Comparison of ENCODE assay signal across 21 mouse cellular contexts in the genomic region with DNA sequence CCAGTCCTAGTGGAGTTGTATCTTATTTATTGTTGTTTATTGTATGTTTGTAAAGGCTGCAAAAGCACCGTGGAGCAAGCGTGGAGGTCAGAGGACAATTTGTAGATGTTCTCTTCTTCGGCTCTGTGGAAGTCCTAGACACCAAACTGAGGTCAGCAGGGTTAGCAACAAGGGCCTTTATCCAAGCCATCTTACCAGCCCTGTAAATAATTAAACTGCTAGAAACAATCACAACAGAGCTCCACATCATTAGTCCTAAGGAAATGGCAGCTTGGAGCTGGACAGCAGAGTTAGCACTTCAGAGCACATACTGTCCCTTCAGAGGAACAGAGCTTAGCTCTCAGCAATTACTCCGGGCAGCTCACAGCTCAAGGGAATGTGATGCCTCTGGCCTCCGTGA. TPM values are rescaled to one million over a fixed set of nuclear protein-coding genes. Genes with fewer than 3 reads are reported as not detected.
DNase-seq lines count a peak whose midpoint lies in the region; ATAC-seq and TF ChIP-seq lines count a peak whose summit lies in the region.
"Had no signal": no experiment of that assay in that cellular context is flagged by ENCODE, and none has a peak within 500 bp of the region (broad histone marks: within the 10 kb centered on the region; RNA-seq: fewer than 3 reads in every experiment).

No protein-coding gene starts in this region.

- intact Hi-C loops in heart, postnatal 25 days (cut with DNase I): no loop called here

- DNase-seq in kidney, adult 11 months: peak; percentile 31
- no peak for DNase-seq in kidney, postnatal 10 days
- peak; percentile 69 for DNase-seq in kidney, adult 2 months
- DNase-seq in kidney, postnatal 36 days: peak; percentile 33 to 62
- no peak for DNase-seq in testis, postnatal 14 days (ENCODE audit: low spot score)
- DNase-seq in left cerebral cortex, adult 8-10 months (ENCODE audit: low spot score in 2 of 2): no peak
- DNase-seq in heart, postnatal 25 days (ENCODE audit: low spot score): no peak
- DNase-seq: adrenal gland, postnatal 14 days; cerebellum, adult 11-12 months; cerebellum, adult 9-10 months; cerebellum, postnatal 25 days; gastrocnemius, postnatal 14 days; heart, adult 2 months; heart, postnatal 4 days had no signal

- no peak for ATAC-seq in kidney, embryonic 16.5 days (ENCODE audit: low FRiP score, low TSS enrichment)
- ATAC-seq: activated CD4-positive, CD25-positive, alpha-beta regulatory T cell, adult 4 months; forebrain, embryonic 16.5 days had no signal

- no peak for TF ChIP-seq CTCF in kidney, adult 2 months (conservative IDR thresholded peaks at IDR 0.05; ENCODE audit: insufficient read depth, insufficient read length, low read depth, low read length)

- 33% methylated on average over 5 of the region's 5 CpGs for WGBS in kidney, adult 2 months
- WGBS in kidney, embryonic 16.5 days: 65% methylated on average over 5 of the region's 5 CpGs

- H3K27me3 ChIP-seq in kidney, adult 2 months (replicated peaks; ENCODE audit: control insufficient read depth, insufficient read depth, low read length): no peaks in the 10 kb centered on the region
- no peaks in the 10 kb centered on the region for H3K27me3 ChIP-seq in kidney, embryonic 16.5 days (ENCODE audit: insufficient read depth, low read length)
- H3K27me3 ChIP-seq: embryonic facial prominence, embryonic 12.5 days; forebrain, embryonic 12.5 days; heart, embryonic 12.5 days; hindbrain, embryonic 12.5 days had no signal

- H3K4me1 ChIP-seq in kidney, adult 2 months (ENCODE audit: control insufficient read depth, insufficient read depth, low read length): peaks cover 13% of the 10 kb centered on the region
- H3K4me1 ChIP-seq in kidney, embryonic 16.5 days (ENCODE audit: insufficient read depth, low read length): peaks cover 15% of the 10 kb centered on the region

- peak overlapping the region; percentile 4; the same call in 1 of the 2 replicates for H3K27ac ChIP-seq in kidney, adult 2 months (ENCODE audit: insufficient read depth, low read depth, low read length)
- peak overlapping the region; percentile 4; the same call in 1 of the 2 replicates for H3K27ac ChIP-seq in kidney, embryonic 16.5 days (ENCODE audit: low read length)
- H3K27ac ChIP-seq: embryonic facial prominence, embryonic 12.5 days; forebrain, embryonic 12.5 days; heart, adult 2 months; hindbrain, embryonic 12.5 days had no signal

- no peak for TF ChIP-seq POLR2A in kidney, adult 2 months (IDR thresholded peaks at IDR 0.05; ENCODE audit: low read depth, low read length)

- no peaks in the 10 kb centered on the region for H3K9me3 ChIP-seq in kidney, embryonic 16.5 days (ENCODE audit: low read length)
- H3K9me3 ChIP-seq: embryonic facial prominence, embryonic 12.5 days; forebrain, embryonic 12.5 days; heart, embryonic 12.5 days; hindbrain, embryonic 12.5 days had no signal

- H3K4me2 ChIP-seq in kidney, embryonic 16.5 days (replicated peaks; ENCODE audit: low read depth, low read length): no peak overlapping the region
- H3K4me2 ChIP-seq: embryonic facial prominence, embryonic 12.5 days; forebrain, embryonic 12.5 days; heart, embryonic 12.5 days; hindbrain, embryonic 12.5 days had no signal

- H3K36me3 ChIP-seq in kidney, adult 2 months (ENCODE audit: control insufficient read depth, insufficient read depth, low read length): no peaks in the 10 kb centered on the region
- peaks cover 4% of the 10 kb centered on the region; the same call in 1 of the 2 replicates for H3K36me3 ChIP-seq in kidney, embryonic 16.5 days (ENCODE audit: insufficient read depth, low read length)
- H3K36me3 ChIP-seq: embryonic facial prominence, embryonic 12.5 days; hindbrain, embryonic 12.5 days had no signal

- H3K9ac ChIP-seq in kidney, embryonic 16.5 days (replicated peaks; ENCODE audit: low read length): no peak overlapping the region
- H3K9ac ChIP-seq: embryonic facial prominence, embryonic 12.5 days; forebrain, embryonic 12.5 days; heart, embryonic 12.5 days; hindbrain, embryonic 12.5 days had no signal

- no peak overlapping the region for H3K4me3 ChIP-seq in kidney, adult 2 months (ENCODE audit: insufficient read depth, low read depth, low read length)
- no peak overlapping the region for H3K4me3 ChIP-seq in kidney, embryonic 16.5 days (ENCODE audit: low read length)
- H3K4me3 ChIP-seq: embryonic facial prominence, embryonic 12.5 days; forebrain, embryonic 12.5 days; heart, adult 2 months; heart, embryonic 12.5 days; hindbrain, embryonic 12.5 days had no signal

RNA-seq across cellular contexts. Expression of a gene that starts 6.0 kb away (rescaled TPM):
- polyA plus RNA-seq in kidney, adult 2 months (2012; rRNA removed): 24.4 and 28.2 TPM in 2 replicates
- 35.6 and 37.1 TPM in 2 replicates for polyA plus RNA-seq in kidney, embryonic 16.5 days (2015; fragmentation: Nextera tagmentation; extraction: Ambion mirVana)
- 10 to 100 TPM; 23.9 to 29.7 (median 27.3) TPM for total RNA-seq in left cerebral cortex, adult 8-10 months (2022)
- 10 to 100 TPM; 33.8 to 34.3 TPM for total RNA-seq in heart, postnatal 25 days (2021)

Comparison
In these comparisons a context has a peak if more than half of its experiments do, and no peak if none do; other contexts are left out.
1. DNase-seq: peak in kidney, adult 11 months (single experiment), kidney, adult 2 months (single experiment) and kidney, postnatal 36 days (2 of 2); none in kidney, postnatal 10 days (single experiment), testis, postnatal 14 days (single experiment), left cerebral cortex, adult 8-10 months (0 of 2) and heart, postnatal 25 days (single experiment).